9 mouse cellular contexts compared by ENCODE assay signal in genomic region chr13:41354591-41354990, GRCm38 (mm10).
DNase-seq lines count a peak whose midpoint lies in the region; ATAC-seq and TF ChIP-seq lines count a peak whose summit lies in the region.
"Had no signal": no experiment of that assay in that cellular context is flagged by ENCODE, and none has a peak within 500 bp of the region (broad histone marks: within the 10 kb centered on the region; RNA-seq: fewer than 3 reads in every experiment).

No protein-coding gene starts in this region.

- H3K27me3 ChIP-seq in heart, adult 2 months (ENCODE audit: control insufficient read depth, insufficient read depth, low read length) = no peaks in the 10 kb centered on the region
- no peaks in the 10 kb centered on the region for H3K27me3 ChIP-seq in lung, embryonic 15.5 days
- H3K27me3 ChIP-seq in limb, embryonic 13.5 days = no peaks in the 10 kb centered on the region
- no peaks in the 10 kb centered on the region for H3K27me3 ChIP-seq in stomach, embryonic 15.5 days (replicated peaks)

- peaks cover 9% of the 10 kb centered on the region for H3K79me2 ChIP-seq in heart, adult 2 months (replicated peaks; ENCODE audit: control insufficient read depth, insufficient read depth, low read length)

- H3K36me3 ChIP-seq in heart, adult 2 months (ENCODE audit: control insufficient read depth, insufficient read depth, low read length) = peaks cover 33% of the 10 kb centered on the region
- no peaks in the 10 kb centered on the region for H3K36me3 ChIP-seq in lung, embryonic 15.5 days
- no peaks in the 10 kb centered on the region for H3K36me3 ChIP-seq in limb, embryonic 13.5 days
- no peaks in the 10 kb centered on the region for H3K36me3 ChIP-seq in stomach, embryonic 15.5 days

- peak overlapping the region; percentile 30 for H3K27ac ChIP-seq in heart, adult 2 months
- H3K27ac ChIP-seq in lung, embryonic 15.5 days = peak overlapping the region; percentile 58
- H3K27ac ChIP-seq in limb, embryonic 13.5 days = peak overlapping the region; percentile 8; the same call in 1 of the 2 replicates
- peak overlapping the region; percentile 31 for H3K27ac ChIP-seq in stomach, embryonic 15.5 days

- ATAC-seq in lung, embryonic 15.5 days (ENCODE audit: borderline replicate concordance, extremely low read depth, low FRiP score, low TSS enrichment) = no peak
- ATAC-seq in limb, embryonic 13.5 days (ENCODE audit: low FRiP score, low read depth) = no peak
- no peak for ATAC-seq in stomach, embryonic 15.5 days (ENCODE audit: insufficient read depth, low FRiP score, low read depth)
- no peak for ATAC-seq in cerebellum, adult (ENCODE audit: insufficient number of reproducible peaks, low FRiP score, low TSS enrichment)

- 51% methylated on average over 6 of the region's 6 CpGs for WGBS in heart, adult 2 months
- WGBS in lung, embryonic 15.5 days = 55% methylated on average over 6 of the region's 6 CpGs
- WGBS in limb, embryonic 13.5 days = 61% methylated on average over 6 of the region's 6 CpGs
- WGBS in stomach, embryonic 15.5 days = 67% methylated on average over 6 of the region's 6 CpGs

- no peak for DNase-seq in heart, adult 2 months
- DNase-seq in heart, postnatal 10 days = no peak
- no peak for DNase-seq in lung, postnatal 36 days
- DNase-seq in cerebellum, adult 11 months = no peak
- DNase-seq: kidney, postnatal 10 days had no signal

- H3K9me3 ChIP-seq in lung, embryonic 15.5 days = no peaks in the 10 kb centered on the region
- H3K9me3 ChIP-seq in limb, embryonic 13.5 days = no peaks in the 10 kb centered on the region
- H3K9me3 ChIP-seq in stomach, embryonic 15.5 days = no peaks in the 10 kb centered on the region

- peaks cover 28% of the 10 kb centered on the region for H3K4me1 ChIP-seq in heart, adult 2 months (ENCODE audit: control insufficient read depth, insufficient read depth, low read length)
- peaks cover 67% of the 10 kb centered on the region for H3K4me1 ChIP-seq in lung, embryonic 15.5 days
- H3K4me1 ChIP-seq in limb, embryonic 13.5 days = peaks cover 61% of the 10 kb centered on the region
- H3K4me1 ChIP-seq in stomach, embryonic 15.5 days = peaks cover 10% of the 10 kb centered on the region; the same call in 1 of the 2 replicates

- peak overlapping the region; percentile 24 for H3K4me3 ChIP-seq in heart, adult 2 months
- peak overlapping the region; percentile 20 for H3K4me3 ChIP-seq in lung, embryonic 15.5 days
- H3K4me3 ChIP-seq in limb, embryonic 13.5 days = peak overlapping the region; percentile 7; the same call in 1 of the 2 replicates
- no peak overlapping the region for H3K4me3 ChIP-seq in stomach, embryonic 15.5 days (replicated peaks)

- peak overlapping the region; percentile 64 for H3K4me2 ChIP-seq in lung, embryonic 15.5 days
- peak overlapping the region; percentile 46 for H3K4me2 ChIP-seq in limb, embryonic 13.5 days (replicated peaks)
- peak overlapping the region; percentile 32; the same call in 1 of the 2 replicates for H3K4me2 ChIP-seq in stomach, embryonic 15.5 days

- no peak for TF ChIP-seq POLR2A in heart, adult 2 months (IDR thresholded peaks at IDR 0.05; ENCODE audit: insufficient read depth, low read depth, low read length)

- no peak for TF ChIP-seq CTCF in heart, adult 2 months (IDR thresholded peaks at IDR 0.05)

- intact Hi-C loops in heart, adult 2 months (cut with DNase I) = no loop called here
- intact Hi-C loops in heart, postnatal 10 days (cut with DNase I) = no loop called here

- TF ChIP-seq EP300 in heart, adult 2 months (IDR thresholded peaks at IDR 0.05; ENCODE audit: insufficient read depth, low read depth, low read length) = no peak

- H3K9ac ChIP-seq in heart, adult 2 months (ENCODE audit: low read depth, low read length) = 0 out of 2 replicates have a peak overlapping the region, but pooled peaks have one; percentile 6
- peak overlapping the region; percentile 29 for H3K9ac ChIP-seq in lung, embryonic 15.5 days
- H3K9ac ChIP-seq in limb, embryonic 13.5 days = no peak overlapping the region
- no peak overlapping the region for H3K9ac ChIP-seq in stomach, embryonic 15.5 days

Comparison
In these comparisons a context has a peak if more than half of its experiments do, and no peak if none do; other contexts are left out.
1. H3K27ac ChIP-seq: peak in every context shown above with its lines; median percentile 58 in lung, embryonic 15.5 days; 31 in stomach, embryonic 15.5 days; 30 in heart, adult 2 months; 8 in limb, embryonic 13.5 days.
2. H3K9ac ChIP-seq: peak in heart, adult 2 months (single experiment) and lung, embryonic 15.5 days (single experiment); none in limb, embryonic 13.5 days (single experiment) and stomach, embryonic 15.5 days (single experiment).
3. Peak in every context shown above with its lines, with median percentiles within 50 percentile points of each other: H3K4me2 ChIP-seq.